Mouse (Mus musculus) intestine, postnatal 0 days (tissue): Measurements from ENCODE around the gene Rnf123. TPM values are rescaled to one million over a fixed set of nuclear protein-coding genes. Genes with fewer than 3 reads are reported as not detected.

ENCODE experiments used
- ATAC-seq: fragments of 200-750 bp; cut with Nextera tagmentation; 2 replicates; pipeline ENCODE4 v1.8.0; 2017; ENCODE audit warnings: mild to moderate bottlenecking, moderate TSS enrichment, moderate library complexity
- H3K27ac ChIP-seq: fragments of 300-500 bp; sonication (generic); 2 replicates; pipeline ENCODE4 v1.5.1; 2014; ENCODE audit warnings: mild to moderate bottlenecking, low read depth, low read length, moderate library complexity
- H3K27me3 ChIP-seq: fragments of 300-500 bp; sonication (generic); replicated peaks from 2 replicates; pipeline ENCODE4 v1.6.1; 2014; ENCODE audit warnings: low read length, mixed read lengths; ENCODE audit not compliant: control insufficient read depth, insufficient read depth
- H3K36me3 ChIP-seq: fragments of 300-500 bp; sonication (generic); 2 replicates; pipeline ENCODE4 v1.6.1; 2014; ENCODE audit warnings: mild to moderate bottlenecking, moderate library complexity; ENCODE audit not compliant: control insufficient read depth, insufficient read depth
- H3K4me1 ChIP-seq: fragments of 300-500 bp; sonication (generic); replicated peaks from 2 replicates; pipeline ENCODE4 v1.6.1; 2014; ENCODE audit warnings: antibody characterized with exemption, low read length, mixed read lengths; ENCODE audit not compliant: control insufficient read depth, insufficient read depth
- H3K4me2 ChIP-seq: fragments of 300-500 bp; sonication (generic); replicated peaks from 2 replicates; pipeline ENCODE4 v1.6.1; 2014; ENCODE audit warnings: low read depth, mild to moderate bottlenecking, moderate library complexity
- H3K4me3 ChIP-seq: fragments of 300-500 bp; sonication (generic); 2 replicates; pipeline ENCODE4 v1.5.1; 2014; ENCODE audit warnings: low read depth, low read length
- H3K9ac ChIP-seq: fragments of 300-500 bp; sonication (generic); 2 replicates; pipeline ENCODE4 v1.6.1; 2014; ENCODE audit warnings: mild to moderate bottlenecking, low read depth, low read length
- H3K9me3 ChIP-seq: fragments of 300-500 bp; sonication (generic); 2 replicates; pipeline ENCODE4 v1.6.1; 2016; ENCODE audit warnings: mixed run types; ENCODE audit not compliant: control insufficient read depth
- CTCF ChIP-seq: sonication (generic); IDR thresholded peaks from 2 replicates; pipeline ENCODE4 v1.5.1; 2016; ENCODE audit warnings: low read depth, mild to moderate bottlenecking, control low read depth, antibody characterized with exemption, moderate library complexity
- WGBS: fragments of 180-500 bp; shearing (Covaris S2); extraction: QIAGEN DNeasy Blood & Tissue Kit; methylation state at CpG from one replicate; pipeline ENCODE4 v1.1.7; 2014; 5-methylcytosine and 5-hydroxymethylcytosine counted together
- polyA plus RNA-seq: library from polyadenylated mRNA; unstranded; fragments of >200 nt; fragmentation: Nextera tagmentation; extraction: Ambion mirVana; gene quantifications from 2 replicates; pipeline ENCODE4 v1.2.1, GENCODE M21; 2015

The Rnf123 gene
- polyA plus RNA-seq, 1 experiment from 2014 or later, result 18.2 TPM

- H3K27me3 ChIP-seq, result no peaks in the 10 kb centered on the region
- peak; percentile 45 for TF ChIP-seq CTCF
- H3K4me3 ChIP-seq, result no peak overlapping the region
- H3K36me3 ChIP-seq, result peaks cover 6% of the 10 kb centered on the region; the same call in 1 of the 2 replicates
- ATAC-seq, result no peak
- no peaks in the 10 kb centered on the region for H3K9me3 ChIP-seq
- H3K27ac ChIP-seq, result no peak overlapping the region; the same call in 1 of the 2 replicates
- H3K9ac ChIP-seq, result no peak overlapping the region
- H3K4me2 ChIP-seq, result peak overlapping the region; percentile 58; the same call in 1 of the 2 replicates
- 87% methylated on average over 23 of the region's 23 CpGs for WGBS
- no peaks in the 10 kb centered on the region; the same call in 1 of the 2 replicates for H3K4me1 ChIP-seq
Observed at GRCm38 (mm10) chr9:108106090-108106489, 22.9 kb upstream of the Rnf123 start.

GRCm38 (mm10) chr9:108105549-108105863 lies 22.4 kb upstream of the Rnf123 start:
- TF ChIP-seq CTCF, result no peak
- Histone ChIP-seq H3K27me3 (no peaks in the 10 kb centered on the region), H3K4me2 (peak overlapping the region; percentile 58), H3K27ac (peak overlapping the region; percentile 46), H3K9me3 (no peaks in the 10 kb centered on the region), H3K4me1 (no peaks in the 10 kb centered on the region; the same call in 1 of the 2 replicates), H3K4me3 (no peak overlapping the region), H3K9ac (peak overlapping the region; percentile 1; the same call in 1 of the 2 replicates), H3K36me3 (peaks cover 6% of the 10 kb centered on the region; the same call in 1 of the 2 replicates)
- 75% methylated on average over 12 of the region's 12 CpGs for WGBS
- ATAC-seq, result no peak

GRCm38 (mm10) chr9:108104766-108105548 lies 21.8 kb upstream of the Rnf123 start:
- Histone ChIP-seq H3K36me3 (peaks cover 6% of the 10 kb centered on the region; the same call in 1 of the 2 replicates), H3K4me3 (peak overlapping the region; percentile 7; the same call in 1 of the 2 replicates), H3K9ac (peak overlapping the region; percentile 40; the same call in 1 of the 2 replicates), H3K4me2 (peak overlapping the region; percentile 58), H3K4me1 (no peaks in the 10 kb centered on the region; the same call in 1 of the 2 replicates), H3K27ac (peak overlapping the region; percentile 57), H3K27me3 (no peaks in the 10 kb centered on the region), H3K9me3 (no peaks in the 10 kb centered on the region)
- TF ChIP-seq CTCF, result 0 out of 2 replicates have a peak, but pooled peaks have one; percentile 3
- ATAC-seq, result peak; percentile 89
- 36% methylated on average over 31 of the region's 31 CpGs for WGBS

- ATAC-seq, result no peak
- H3K4me1 ChIP-seq, result peaks cover 8% of the 10 kb centered on the region; the same call in 1 of the 2 replicates
Observed at GRCm38 (mm10) chr9:108099619-108100018, 16.5 kb upstream of the Rnf123 start.

GRCm38 (mm10) chr9:108095949-108096712 lies 13.0 kb upstream of the Rnf123 start:
- Histone ChIP-seq H3K36me3 (peaks cover 10% of the 10 kb centered on the region), H3K4me3 (no peak overlapping the region), H3K27ac (peak overlapping the region; percentile 91), H3K27me3 (no peaks in the 10 kb centered on the region), H3K9ac (0 out of 2 replicates have a peak overlapping the region, but pooled peaks have one; percentile 18), H3K4me2 (peak overlapping the region; percentile 93), H3K4me1 (peaks cover 8% of the 10 kb centered on the region; the same call in 1 of the 2 replicates), H3K9me3 (no peaks in the 10 kb centered on the region)
- no peak for ATAC-seq
- no peak; the same call in 1 of the 2 replicates for TF ChIP-seq CTCF
- WGBS, result 48% methylated on average over 10 of the region's 10 CpGs

More at GRCm38 (mm10) chr9:108099619-108100018, 16.5 kb upstream of the Rnf123 start:
- no peak overlapping the region for H3K4me3 ChIP-seq
- no peaks in the 10 kb centered on the region for H3K27me3 ChIP-seq
- no peak for TF ChIP-seq CTCF
- no peak overlapping the region for H3K9ac ChIP-seq
- 85% methylated on average over 8 of the region's 8 CpGs for WGBS
- H3K9me3 ChIP-seq, result no peaks in the 10 kb centered on the region
- H3K27ac ChIP-seq, result no peak overlapping the region
- no peaks in the 10 kb centered on the region; the same call in 1 of the 2 replicates for H3K36me3 ChIP-seq
- H3K4me2 ChIP-seq, result no peak overlapping the region

- Histone ChIP-seq H3K9me3 (no peaks in the 10 kb centered on the region), H3K4me1 (peaks cover 8% of the 10 kb centered on the region; the same call in 1 of the 2 replicates), H3K27me3 (no peaks in the 10 kb centered on the region), H3K4me2 (peak overlapping the region; percentile 93), H3K27ac (peak overlapping the region; percentile 91), H3K4me3 (peak overlapping the region; percentile 87), H3K9ac (peak overlapping the region; percentile 91; the same call in 1 of the 2 replicates), H3K36me3 (peaks cover 16% of the 10 kb centered on the region)
- no peak for ATAC-seq
- peak; percentile 87 for TF ChIP-seq CTCF
- WGBS, result 7% methylated on average over 3 of the region's 3 CpGs
Observed at GRCm38 (mm10) chr9:108095518-108095917, 12.4 kb upstream of the Rnf123 start.
